Mouse (Mus musculus) T-helper 2 cell (primary cell): Measurements from ENCODE around the gene Grin2c.

ENCODE experiments used
- in situ Hi-C: fragments of 300-600 bp; cut with MboI, MseI; formaldehyde crosslinking; loops from one replicate; pipeline ENCODE4 v1.15.1; 2025; ENCODE audit warnings: high pct_unique_total_duplicates

The Grin2c gene

GRCm38 (mm10) chr11:115208776-115209732 is 58.0 kb downstream of the Grin2c start:
- in situ Hi-C loops, result loop anchor here (5.0 kb wide), 1 partner anchor 38 kb away; no protein-coding TSS in a partner anchor

GRCm38 (mm10) chr11:115208126-115208525 is 58.9 kb downstream of the Grin2c start:
- in situ Hi-C loops, result loop anchor here (5.0 kb wide), 1 partner anchor 39 kb away; no protein-coding TSS in a partner anchor

GRCm38 (mm10) chr11:115202756-115203155 is 64.3 kb downstream of the Grin2c start:
- in situ Hi-C loops, result loop anchor here (5.0 kb wide), 1 partner anchor 70 kb away; no protein-coding TSS in a partner anchor

GRCm38 (mm10) chr11:115202316-115202715 is 64.7 kb downstream of the Grin2c start:
- in situ Hi-C loops, result loop anchor here (5.0 kb wide), 1 partner anchor 70 kb away; no protein-coding TSS in a partner anchor

GRCm38 (mm10) chr11:115200520-115200919 is 66.5 kb downstream of the Grin2c start:
- in situ Hi-C loops, result loop anchor here (5.0 kb wide), 1 partner anchor 72 kb away; no protein-coding TSS in a partner anchor
